Mouse (Mus musculus): Measurements from ENCODE around the gene Zfp61.

DNA sequence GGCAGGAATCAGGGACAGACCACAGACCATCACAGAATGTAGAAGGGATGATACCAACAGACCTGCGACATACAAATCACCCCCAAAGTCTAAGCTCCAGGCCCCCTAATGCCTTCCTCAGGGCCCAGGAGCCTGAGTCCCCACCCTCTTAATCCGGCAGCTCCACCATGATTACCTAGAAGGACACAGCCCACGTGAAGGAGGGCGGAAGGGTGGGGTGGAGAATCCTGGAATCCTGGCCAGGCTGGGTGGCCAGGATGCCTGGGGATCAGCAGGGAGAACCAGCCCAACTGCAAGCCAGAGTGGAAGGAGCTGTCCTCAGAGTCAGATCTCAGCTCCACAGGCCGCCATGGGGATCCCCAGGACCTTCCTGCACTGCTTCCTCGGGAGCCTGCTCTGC is 47.9 kb upstream of the Zfp61 start, which contains the start of gene Lypd5:
- TF ChIP-seq CTCF (IDR thresholded peaks at IDR 0.05; ENCODE audit: insufficient read depth, low read length): no peak
- TF ChIP-seq POLR2A (IDR thresholded peaks at IDR 0.05; ENCODE audit: borderline replicate concordance, extremely low read depth, low read depth, low read length): no peak
